Mouse (Mus musculus): Measurements from ENCODE around the gene Ttc22. TPM values are rescaled to one million over a fixed set of nuclear protein-coding genes. Genes with fewer than 3 reads are reported as not detected.

Gene Ttc22
- total RNA-seq, 1 experiment from 2014 or later, result not detected

Other genes with a start within 250 kb of the Ttc22 start
- 0.23 TPM in 1 of 2 replicates, not detected in the other for gene Pcsk9, start 158.1 kb upstream of the Ttc22 start, total RNA-seq (2017)
- not detected in 2 replicates for gene Bsnd, start 130.1 kb upstream of the Ttc22 start, total RNA-seq (2017)
- 2.5 and 3.6 TPM in 2 replicates for gene Dhcr24, start 61.4 kb upstream of the Ttc22 start, total RNA-seq (2017)
- not detected in 2 replicates for gene Lexm, start 5.2 kb upstream of the Ttc22 start, total RNA-seq (2017)
- gene Pars2, start 28.6 kb downstream of the Ttc22 start, total RNA-seq (2017), result 3.6 and 5.9 TPM in 2 replicates
- 29.7 and 36.6 TPM in 2 replicates for gene Ttc4, start 56.5 kb downstream of the Ttc22 start, total RNA-seq (2017)
- gene Mroh7, start 108.5 kb downstream of the Ttc22 start, total RNA-seq (2017), result not detected in 2 replicates
- gene Fam151a, start 111.5 kb downstream of the Ttc22 start, total RNA-seq (2017), result not detected in 2 replicates
- 2.4 and 2.5 TPM in 2 replicates for gene Acot11, start 182.6 kb downstream of the Ttc22 start, total RNA-seq (2017)

Measured in neutrophil, adult 5-6 weeks (primary cell).